Mouse (Mus musculus): ENCODE data around the gene Mrpl42.
"Not testable (repeated sequence)": the region's sequence is repeated elsewhere in the genome, so short reads cannot be mapped to it uniquely, and the experiment has no call there.

The Mrpl42 gene

GRCm38 (mm10) chr10:95501463-95502081, at the start of gene Mrpl42:
Gene Mrpl42, minus strand, starts transcription at chr10:95501940.
- peak; percentile 87 for DNase-seq

- no peak for DNase-seq
Measured at GRCm38 (mm10) chr10:95550506-95550905, 48.8 kb upstream of the Mrpl42 start.

DNA sequence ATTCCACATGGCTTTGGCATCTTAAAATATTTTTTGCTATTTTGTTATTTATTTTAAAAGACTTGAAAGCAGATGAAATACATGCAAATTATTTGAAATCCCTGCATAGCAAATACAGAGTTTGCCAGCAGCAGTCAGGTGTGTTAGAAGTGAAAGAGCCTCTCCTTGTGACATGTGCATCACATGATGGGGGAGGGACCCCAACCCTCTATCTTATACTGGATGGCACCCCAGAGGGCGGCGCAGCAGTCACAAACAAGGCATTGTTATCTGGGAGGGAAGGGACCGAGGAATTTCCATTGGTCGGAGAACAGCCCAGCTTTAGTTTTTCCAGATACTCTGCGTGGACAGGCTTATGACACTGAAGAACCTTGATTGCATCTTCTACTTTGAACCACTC, 47.3 kb upstream of the Mrpl42 start:
- not testable (repeated sequence) for DNase-seq

GRCm38 (mm10) chr10:95548154-95548826, 46.5 kb upstream of the Mrpl42 start:
- DNase-seq: no peak

- DNase-seq: no peak
Measured at GRCm38 (mm10) chr10:95546178-95546577, 44.4 kb upstream of the Mrpl42 start.

GRCm38 (mm10) chr10:95545051-95545450, 43.3 kb upstream of the Mrpl42 start:
- peak; percentile 42 for DNase-seq

- no peak for DNase-seq
Measured at GRCm38 (mm10) chr10:95544651-95545050, 42.9 kb upstream of the Mrpl42 start.

GRCm38 (mm10) chr10:95544004-95544403, 42.3 kb upstream of the Mrpl42 start:
- no peak for DNase-seq

GRCm38 (mm10) chr10:95543377-95543776, 41.6 kb upstream of the Mrpl42 start:
- no peak for DNase-seq

DNA sequence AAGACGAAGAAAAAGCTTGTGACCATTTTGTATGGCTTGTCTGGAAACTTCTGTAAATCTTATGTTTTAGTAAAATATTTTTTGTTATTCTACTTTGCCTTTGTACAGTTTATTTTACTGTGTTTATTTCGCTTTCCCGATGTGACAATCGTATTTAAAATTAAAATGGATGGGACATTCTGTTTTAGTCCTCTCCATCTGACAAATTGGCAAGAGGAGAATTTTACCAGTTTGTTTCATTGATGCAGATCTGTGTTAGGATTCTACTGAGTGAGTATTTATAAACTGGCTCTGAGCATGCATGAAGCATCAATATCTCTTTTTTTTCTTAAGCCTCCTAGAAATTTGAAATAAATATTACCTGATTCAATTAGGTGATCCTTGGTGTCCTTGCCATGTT, 41.2 kb upstream of the Mrpl42 start:
- DNase-seq: no peak

DNA sequence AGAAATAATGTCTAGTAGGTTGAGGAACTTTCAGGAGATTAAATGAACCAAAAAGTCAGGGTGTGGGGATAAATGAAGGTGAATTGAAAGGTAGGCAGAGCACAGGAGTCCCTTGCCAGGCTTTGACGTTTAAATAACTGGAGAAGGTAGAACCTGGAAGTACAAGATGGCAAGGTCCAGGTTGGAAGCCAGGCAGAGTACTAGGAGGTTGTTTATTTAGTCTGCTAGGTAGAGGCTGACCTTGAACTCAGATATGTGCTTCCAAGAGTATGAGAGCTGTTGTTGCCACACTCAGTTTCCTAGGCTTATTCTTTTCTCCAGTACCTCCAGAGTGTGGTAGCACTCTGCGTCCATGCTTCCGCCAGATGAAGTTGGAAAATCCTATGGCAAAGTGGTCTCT, 38.1 kb upstream of the Mrpl42 start:
- no peak for DNase-seq

DNA sequence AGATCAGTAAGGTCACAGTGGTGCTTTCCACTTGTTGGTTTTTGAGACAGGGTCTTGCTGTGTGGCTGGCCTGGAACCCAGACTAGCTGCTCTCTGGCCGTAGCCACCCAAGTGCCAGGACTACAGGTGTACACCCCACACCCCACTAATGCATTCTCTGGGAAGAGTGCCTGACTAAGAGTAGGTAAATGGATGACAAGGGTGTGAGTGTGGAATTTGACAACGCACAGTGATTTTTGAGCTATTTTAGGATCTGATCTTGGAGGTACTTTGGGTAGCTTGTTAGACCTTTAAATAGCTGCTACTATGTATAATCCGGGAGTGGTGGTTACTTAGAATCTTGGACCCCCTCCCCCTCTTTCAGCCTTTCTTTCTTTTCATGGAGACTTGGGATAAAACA, 37.5 kb upstream of the Mrpl42 start:
- no peak for DNase-seq

DNA sequence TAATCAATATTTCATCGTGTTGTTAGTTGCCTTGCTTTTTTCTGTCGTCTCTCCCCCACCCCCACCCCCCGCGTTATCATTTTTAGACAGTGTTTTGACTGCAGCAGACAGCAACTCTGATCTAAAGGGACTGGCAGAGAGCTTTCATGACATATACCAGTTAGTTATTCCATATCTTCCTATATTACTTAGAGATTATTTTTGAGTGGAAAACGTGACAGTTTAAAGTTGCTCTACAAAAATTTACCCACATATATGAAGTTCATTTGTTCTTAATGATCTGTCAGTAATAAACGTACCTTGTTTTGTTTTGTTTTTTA, 34.4 kb upstream of the Mrpl42 start:
- no peak for DNase-seq

DNA sequence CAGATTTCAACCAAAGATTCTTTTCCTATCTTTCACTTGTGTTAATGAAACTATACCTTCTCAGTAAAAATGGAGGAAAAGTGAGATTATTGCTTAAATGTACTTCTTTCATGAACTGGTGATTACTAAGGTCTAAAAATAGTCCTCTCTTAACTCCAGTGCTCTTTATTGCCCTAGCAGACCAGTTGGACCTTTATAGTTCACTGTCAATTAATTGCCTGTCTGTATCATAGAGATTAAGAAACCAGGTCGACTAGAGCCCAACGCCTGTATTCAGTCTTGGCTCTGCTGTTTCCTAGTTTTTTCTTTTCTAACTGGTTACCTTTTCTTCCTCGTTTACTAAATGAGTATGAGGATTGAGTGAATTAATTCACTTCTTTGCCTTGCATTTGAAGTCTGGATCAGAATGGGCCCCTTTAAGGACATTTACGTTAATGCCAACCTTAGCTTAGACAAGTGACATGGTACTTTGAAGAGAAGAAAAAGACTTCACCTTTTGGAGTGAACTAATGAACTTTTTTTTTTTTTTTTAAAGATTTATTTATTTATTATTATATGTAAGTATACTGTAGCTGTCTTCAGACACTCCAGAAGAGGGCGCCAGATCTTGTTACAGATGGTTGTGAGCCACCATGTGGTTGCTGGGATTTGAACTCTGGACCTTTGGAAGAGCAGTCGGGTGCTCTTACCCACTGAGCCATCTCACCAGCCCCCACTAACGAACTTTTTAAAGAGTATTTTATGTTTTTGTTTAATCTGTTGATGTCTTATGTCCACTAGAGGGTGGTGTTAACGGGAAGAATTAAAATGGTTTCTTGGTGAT, 33.9 kb upstream of the Mrpl42 start:
- DNase-seq: no peak

DNA sequence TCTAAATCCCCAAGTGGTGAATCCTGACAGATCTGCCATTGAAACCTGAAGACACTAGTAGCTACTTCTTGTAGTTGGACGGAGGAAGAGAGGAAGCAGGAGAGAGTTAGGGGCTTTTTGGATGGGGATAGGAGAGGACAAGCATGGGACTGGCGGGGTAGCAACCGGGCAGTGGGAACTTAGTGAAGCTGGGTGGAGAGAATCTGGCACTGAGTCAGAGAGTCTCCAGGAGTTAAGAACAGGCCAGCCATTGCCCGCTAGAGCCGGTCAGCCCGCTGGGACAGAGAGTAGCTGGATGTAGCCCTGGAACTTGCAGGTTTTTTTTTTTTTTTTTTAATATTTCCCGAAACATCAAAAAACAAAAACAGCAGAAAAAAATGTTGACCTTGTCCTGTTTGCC, 31.6 kb upstream of the Mrpl42 start:
- DNase-seq: no peak

DNA sequence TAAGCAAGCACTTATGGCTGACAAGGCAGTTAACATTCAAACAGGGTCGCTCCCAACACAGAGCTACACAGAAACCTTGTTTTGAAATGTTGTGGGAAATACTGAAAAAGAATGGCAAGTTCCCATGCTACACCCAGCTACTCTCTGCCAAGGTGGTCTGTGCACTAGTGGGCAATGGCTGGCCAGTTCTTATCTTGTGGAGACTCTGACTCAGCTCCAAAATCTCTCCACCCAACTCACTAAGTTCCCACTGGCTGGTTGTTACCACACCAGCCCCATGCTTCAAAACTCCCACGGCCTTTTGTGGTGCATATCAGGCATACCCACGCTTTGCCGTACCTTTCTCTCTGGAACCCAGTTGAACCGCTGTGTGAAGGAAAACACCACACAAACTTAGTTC, 31.2 kb upstream of the Mrpl42 start:
- DNase-seq: no peak

- DNase-seq: no peak
Measured at GRCm38 (mm10) chr10:95530551-95531121, 28.9 kb upstream of the Mrpl42 start.

- DNase-seq: no peak
Measured at GRCm38 (mm10) chr10:95526495-95527122, 24.9 kb upstream of the Mrpl42 start.

DNA sequence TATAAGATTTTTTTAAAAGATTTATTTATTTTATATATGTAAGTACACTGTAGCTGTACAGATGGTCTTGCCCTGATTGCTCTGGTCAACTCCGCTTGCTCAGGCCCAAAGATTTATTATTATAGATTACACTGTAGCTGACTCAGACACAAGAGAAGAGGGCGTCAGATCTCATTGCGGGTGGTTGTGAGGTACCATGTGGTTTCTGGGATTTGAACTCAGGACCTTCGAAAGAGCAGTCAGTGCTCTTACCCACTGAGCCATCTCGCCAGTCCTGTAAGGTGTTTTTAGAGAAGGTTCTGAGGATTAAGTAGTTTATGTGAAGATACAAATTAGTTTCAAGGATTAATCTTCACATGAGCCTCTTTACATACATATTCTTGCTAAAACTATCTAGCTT, 24.1 kb upstream of the Mrpl42 start:
- no peak for DNase-seq

DNA sequence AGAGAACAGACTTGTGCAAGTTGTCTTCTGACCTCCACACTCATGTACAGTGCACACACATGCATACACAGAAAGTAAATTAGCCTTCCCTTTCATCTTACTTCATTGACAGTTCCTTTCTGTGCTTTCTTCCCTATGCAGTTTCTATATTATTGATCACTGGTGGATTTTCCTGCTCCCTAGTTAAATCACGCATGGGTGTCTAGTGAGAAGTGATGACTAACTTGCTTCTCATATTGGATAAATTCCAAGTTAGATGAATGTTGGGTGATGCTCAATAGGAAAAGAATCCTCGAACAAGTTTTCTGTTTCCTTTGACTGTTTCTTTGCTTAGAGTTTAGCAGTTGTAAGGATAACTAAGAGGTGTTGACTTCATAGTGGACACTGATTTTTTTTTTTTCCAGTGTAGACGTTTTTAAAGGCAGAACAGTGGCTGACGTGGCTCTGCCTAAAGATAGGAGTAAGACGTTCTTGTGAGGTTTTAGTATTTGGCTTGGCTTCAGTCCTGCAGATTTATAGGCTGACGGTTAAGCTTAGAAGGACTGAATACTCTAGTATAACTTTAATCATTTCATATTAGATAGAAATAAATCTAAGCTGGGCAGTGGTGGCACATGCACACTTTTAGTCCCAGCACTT, 23.4 kb upstream of the Mrpl42 start:
- no peak for DNase-seq

- no peak for DNase-seq
Measured at GRCm38 (mm10) chr10:95517656-95518055, 15.9 kb upstream of the Mrpl42 start.

DNA sequence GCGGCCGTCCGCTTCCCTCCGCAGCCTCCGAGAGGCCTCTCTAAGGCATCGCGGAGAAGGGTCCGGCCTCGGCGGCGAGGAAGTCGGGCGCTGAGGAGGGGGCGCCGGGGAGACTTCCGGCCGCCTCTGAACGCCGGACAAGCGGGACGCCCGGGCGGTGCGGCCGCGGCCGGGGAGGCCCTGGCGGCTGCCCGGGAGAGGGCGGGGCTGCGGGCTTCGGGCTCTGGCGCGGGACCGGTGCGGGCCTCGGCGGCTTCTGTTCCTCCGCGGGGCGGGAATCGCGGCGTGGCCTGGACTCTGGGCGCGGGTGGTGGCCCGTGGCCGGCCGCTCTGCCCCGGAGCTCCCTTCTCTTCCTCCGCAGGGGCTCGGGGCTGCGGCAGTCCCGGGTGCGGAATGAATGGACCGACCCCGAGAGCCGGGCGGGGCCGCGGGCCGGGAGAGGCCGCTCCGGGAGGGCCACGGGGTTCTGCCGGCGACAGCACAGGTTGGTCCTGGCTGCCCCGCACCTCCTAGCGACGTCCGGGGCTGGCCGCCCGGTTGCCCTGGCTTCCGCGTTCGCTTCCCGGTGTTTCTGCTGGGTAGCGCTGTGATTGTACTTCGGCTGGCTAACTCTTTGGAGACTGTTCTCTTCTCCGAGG, 13.7 kb upstream of the Mrpl42 start:
- DNase-seq: peak; percentile 77
